Mouse (Mus musculus): ENCODE data around the gene Phlda1. TPM values are rescaled to one million over a fixed set of nuclear protein-coding genes. Genes with fewer than 3 reads are reported as not detected.
"Not testable (repeated sequence)": the region's sequence is repeated elsewhere in the genome, so short reads cannot be mapped to it uniquely, and the experiment has no call there.

Gene Phlda1
- total and polyA plus RNA-seq, 3 experiments = 2.6 to 43.1 (median 17.4) TPM

DNA sequence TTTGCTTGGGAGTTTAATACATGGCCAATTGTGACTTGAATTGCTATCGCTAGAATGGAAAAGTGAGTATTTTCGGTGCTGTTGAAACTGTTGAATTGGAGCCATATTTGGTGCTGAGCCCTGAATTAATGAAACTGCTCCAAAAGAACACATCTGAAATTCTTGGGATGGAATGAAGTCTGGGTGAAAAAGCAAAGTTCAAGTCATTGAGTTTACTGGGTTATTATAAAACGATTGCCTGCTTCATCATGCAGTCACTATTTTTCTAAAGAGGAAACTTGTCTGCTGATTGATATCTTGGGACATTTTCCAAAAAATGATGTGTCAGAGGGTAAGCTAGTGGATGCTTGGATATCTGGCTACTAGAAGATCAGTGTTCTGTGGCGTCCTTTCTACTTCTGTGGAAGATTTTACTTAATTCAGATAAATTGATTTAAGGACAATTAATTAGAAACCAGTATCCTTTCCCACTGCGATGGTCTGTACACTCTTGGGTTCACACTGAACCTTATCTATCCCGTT lies 29.0 kb upstream of the Phlda1 start:
- no peak overlapping the region; the same call in 1 of the 2 replicates for H3K4me3 ChIP-seq (ENCODE audit: low read depth, low read length)
- H3K4me1 ChIP-seq (ENCODE audit: insufficient read depth, low read depth, low read length) = peaks cover 71% of the 10 kb centered on the region
- DNase-seq (ENCODE audit: low spot score) (no peak), ATAC-seq (ENCODE audit: extremely low read depth, insufficient number of reproducible peaks, low FRiP score, poor library complexity, severe bottlenecking) (no peak)
- no peaks in the 10 kb centered on the region for H3K9me3 ChIP-seq (replicated peaks)
- H3K27me3 ChIP-seq (ENCODE audit: insufficient read depth, low read length) = no peaks in the 10 kb centered on the region
- TF ChIP-seq GATA1 (IDR thresholded peaks at IDR 0.05; ENCODE audit: borderline replicate concordance, low read length) (no peak), TAL1 (conservative IDR thresholded peaks at IDR 0.05; ENCODE audit: low read depth, low read length) (no peak)
- peaks cover 48% of the 10 kb centered on the region for H3K36me3 ChIP-seq (replicated peaks)

DNA sequence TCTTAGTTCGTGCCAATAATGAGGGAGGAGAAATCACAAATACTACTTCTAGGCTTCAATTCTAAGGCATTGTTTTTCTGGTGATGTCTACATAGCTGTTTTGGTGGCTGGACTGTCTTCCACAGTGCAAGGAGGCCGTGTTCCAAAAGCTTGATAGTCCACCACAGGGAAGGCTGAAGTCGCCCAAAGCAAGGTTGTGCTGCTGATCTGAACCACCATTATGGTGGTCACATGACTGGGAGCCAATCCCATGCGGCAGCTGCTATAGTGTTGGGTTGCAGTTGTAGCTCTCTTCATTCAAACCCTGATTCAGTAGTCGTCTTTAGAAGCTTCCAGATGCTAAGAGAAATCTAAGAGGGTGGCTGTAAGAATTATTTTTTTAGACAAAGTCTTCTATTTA lies 26.5 kb upstream of the Phlda1 start:
- TF ChIP-seq POLR2AphosphoS5 (IDR thresholded peaks at IDR 0.05; ENCODE audit: insufficient replicate concordance, low read depth, low read length) (no peak), GATA1 (IDR thresholded peaks at IDR 0.05; ENCODE audit: borderline replicate concordance, low read length) (no peak), GATA2 (IDR thresholded peaks at IDR 0.05; ENCODE audit: borderline replicate concordance, low read depth, low read length) (no peak), TAL1 (conservative IDR thresholded peaks at IDR 0.05; ENCODE audit: low read depth, low read length) (no peak), CTCF (IDR thresholded peaks at IDR 0.05; ENCODE audit: low read depth, low read length) (no peak)
- peaks cover 73% of the 10 kb centered on the region for H3K4me1 ChIP-seq (ENCODE audit: insufficient read depth, low read depth, low read length)

DNA sequence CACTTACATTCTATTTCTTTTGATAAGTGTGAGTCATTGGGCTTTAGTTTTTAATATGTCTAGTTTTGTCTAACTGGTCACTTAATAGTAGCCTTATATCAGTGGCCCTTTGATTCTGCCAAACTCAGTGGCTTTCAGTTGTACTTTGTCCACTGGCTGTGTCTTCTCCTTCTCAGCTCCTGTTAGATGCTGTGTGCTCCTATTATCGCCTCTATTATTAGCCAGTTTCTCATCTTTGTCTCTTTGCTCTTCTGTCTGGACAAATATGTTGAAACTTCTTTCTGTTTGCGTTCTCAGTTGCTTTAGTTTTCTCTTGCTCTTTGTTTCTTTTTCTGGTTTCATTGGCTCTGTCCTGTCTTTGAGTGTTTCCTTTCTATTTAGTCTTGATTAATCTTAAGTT lies 23.4 kb upstream of the Phlda1 start:
- H3K4me3 ChIP-seq (ENCODE audit: low read depth, low read length) = no peak overlapping the region
- no peaks in the 10 kb centered on the region for H3K9me3 ChIP-seq (replicated peaks)
- DNase-seq (ENCODE audit: low spot score) (no peak), ATAC-seq (ENCODE audit: extremely low read depth, insufficient number of reproducible peaks, low FRiP score, poor library complexity, severe bottlenecking) (no peak)
- H3K4me1 ChIP-seq (ENCODE audit: insufficient read depth, low read depth, low read length) = peaks cover 54% of the 10 kb centered on the region
- H3K36me3 ChIP-seq (replicated peaks) = peaks cover 85% of the 10 kb centered on the region
- TF ChIP-seq GATA2 (IDR thresholded peaks at IDR 0.05; ENCODE audit: borderline replicate concordance, low read depth, low read length) (no peak), POLR2AphosphoS5 (IDR thresholded peaks at IDR 0.05; ENCODE audit: insufficient replicate concordance, low read depth, low read length) (no peak)
- no peaks in the 10 kb centered on the region for H3K27me3 ChIP-seq (ENCODE audit: insufficient read depth, low read length)

More for the DNA sequence above, 26.5 kb upstream of the Phlda1 start:
- ATAC-seq (ENCODE audit: extremely low read depth, insufficient number of reproducible peaks, low FRiP score, poor library complexity, severe bottlenecking) = no peak
- no peaks in the 10 kb centered on the region for H3K27me3 ChIP-seq (ENCODE audit: insufficient read depth, low read length)
- no peak for DNase-seq (ENCODE audit: low spot score)
- H3K4me3 ChIP-seq (ENCODE audit: low read depth, low read length) = no peak overlapping the region
- H3K9me3 ChIP-seq (replicated peaks) = no peaks in the 10 kb centered on the region
- peaks cover 73% of the 10 kb centered on the region for H3K36me3 ChIP-seq (replicated peaks)

DNA sequence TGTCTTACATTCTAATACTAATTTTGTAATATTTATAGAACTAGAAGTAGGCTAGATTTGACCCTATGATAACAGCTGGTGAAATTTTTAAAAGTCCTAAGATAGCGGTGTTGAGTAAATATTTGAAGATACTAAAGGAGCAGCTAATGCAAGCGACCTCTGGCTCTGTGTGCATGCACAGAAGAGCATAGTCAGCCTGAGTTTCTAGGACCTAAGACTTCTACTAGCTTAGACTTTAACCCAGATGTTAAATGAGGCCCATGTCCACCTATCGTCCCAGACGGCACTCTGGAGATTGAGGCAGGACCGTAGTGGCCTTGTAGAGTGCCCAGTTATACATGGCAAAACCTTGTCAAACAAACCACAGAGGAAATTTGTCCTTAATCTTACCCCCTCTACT lies 22.0 kb upstream of the Phlda1 start:
- Histone ChIP-seq H3K36me3 (replicated peaks) (peaks cover 90% of the 10 kb centered on the region), H3K4me3 (ENCODE audit: low read depth, low read length) (no peak overlapping the region), H3K4me1 (ENCODE audit: insufficient read depth, low read depth, low read length) (peaks cover 49% of the 10 kb centered on the region), H3K27me3 (ENCODE audit: insufficient read depth, low read length) (no peaks in the 10 kb centered on the region), H3K9me3 (replicated peaks) (no peaks in the 10 kb centered on the region)
- TF ChIP-seq GATA2 (IDR thresholded peaks at IDR 0.05; ENCODE audit: borderline replicate concordance, low read depth, low read length) = no peak
- TF ChIP-seq GATA1 (IDR thresholded peaks at IDR 0.05; ENCODE audit: borderline replicate concordance, low read length) = no peak
- TF ChIP-seq CTCF (IDR thresholded peaks at IDR 0.05; ENCODE audit: low read depth, low read length) = no peak
- TF ChIP-seq POLR2AphosphoS5 (IDR thresholded peaks at IDR 0.05; ENCODE audit: insufficient replicate concordance, low read depth, low read length) = no peak
- TF ChIP-seq TAL1 (conservative IDR thresholded peaks at IDR 0.05; ENCODE audit: low read depth, low read length) = no peak
- DNase-seq (ENCODE audit: low spot score) = no peak
- no peak for ATAC-seq (ENCODE audit: extremely low read depth, insufficient number of reproducible peaks, low FRiP score, poor library complexity, severe bottlenecking)

DNA sequence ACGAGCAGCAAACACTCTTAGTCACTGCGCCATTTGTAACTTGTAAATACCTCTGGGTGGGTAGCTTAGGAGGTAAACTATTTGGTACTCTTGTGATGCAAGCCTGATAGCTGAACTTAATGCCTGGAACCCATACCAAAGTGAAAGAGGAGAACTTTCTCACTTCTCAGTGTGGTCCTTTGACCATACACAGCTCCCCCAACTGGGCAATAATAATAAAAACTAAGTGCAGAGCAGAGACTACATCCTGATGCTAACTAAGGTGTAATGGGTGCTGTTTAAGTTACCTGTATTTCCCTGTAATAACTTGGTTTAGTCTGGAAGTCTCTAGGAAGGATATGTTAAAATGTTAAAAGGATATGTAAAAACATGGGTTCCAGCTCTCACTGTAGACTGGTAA lies 17.3 kb upstream of the Phlda1 start:
- H3K9me3 ChIP-seq (replicated peaks) = no peaks in the 10 kb centered on the region
- H3K36me3 ChIP-seq (replicated peaks) = peaks cover 92% of the 10 kb centered on the region
- H3K27me3 ChIP-seq (ENCODE audit: insufficient read depth, low read length) = no peaks in the 10 kb centered on the region
- no peak for DNase-seq (ENCODE audit: low spot score)
- H3K4me1 ChIP-seq (ENCODE audit: insufficient read depth, low read depth, low read length) = peaks cover 14% of the 10 kb centered on the region; the same call in 1 of the 2 replicates
- ATAC-seq (ENCODE audit: extremely low read depth, insufficient number of reproducible peaks, low FRiP score, poor library complexity, severe bottlenecking) = peak; percentile 34; the same call in 1 of the 2 replicates
- TF ChIP-seq POLR2AphosphoS5 (IDR thresholded peaks at IDR 0.05; ENCODE audit: insufficient replicate concordance, low read depth, low read length) (no peak), GATA2 (IDR thresholded peaks at IDR 0.05; ENCODE audit: borderline replicate concordance, low read depth, low read length) (no peak), GATA1 (IDR thresholded peaks at IDR 0.05; ENCODE audit: borderline replicate concordance, low read length) (no peak), CTCF (IDR thresholded peaks at IDR 0.05; ENCODE audit: low read depth, low read length) (no peak), TAL1 (conservative IDR thresholded peaks at IDR 0.05; ENCODE audit: low read depth, low read length) (no peak)
- H3K4me3 ChIP-seq (ENCODE audit: low read depth, low read length) = no peak overlapping the region

DNA sequence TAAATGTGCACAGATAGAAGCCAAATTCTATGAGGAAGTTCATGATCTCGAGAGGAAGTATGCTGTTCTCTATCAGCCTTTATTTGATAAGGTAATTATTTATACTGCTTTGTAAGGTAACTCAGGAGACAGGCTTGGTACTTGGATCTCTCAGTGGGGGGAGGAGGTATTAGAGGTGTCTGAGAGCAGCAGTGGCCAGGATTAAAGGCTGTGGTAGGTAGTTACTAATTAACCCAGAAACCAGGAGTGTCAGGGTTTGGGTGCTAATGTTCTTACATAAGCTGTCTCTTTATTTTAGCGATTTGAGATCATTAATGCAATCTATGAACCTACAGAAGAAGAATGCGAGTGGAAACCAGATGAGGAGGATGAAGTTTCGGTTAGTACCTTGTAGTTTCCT lies 16.0 kb upstream of the Phlda1 start:
- Histone ChIP-seq H3K4me1 (ENCODE audit: insufficient read depth, low read depth, low read length) (peaks cover 11% of the 10 kb centered on the region; the same call in 1 of the 2 replicates), H3K36me3 (replicated peaks) (peaks cover 90% of the 10 kb centered on the region)
- not testable (repeated sequence) for ATAC-seq (ENCODE audit: extremely low read depth, insufficient number of reproducible peaks, low FRiP score, poor library complexity, severe bottlenecking); H3K9me3 ChIP-seq (replicated peaks); DNase-seq (ENCODE audit: low spot score); H3K4me3 ChIP-seq (ENCODE audit: low read depth, low read length); H3K27me3 ChIP-seq (ENCODE audit: insufficient read depth, low read length)

DNA sequence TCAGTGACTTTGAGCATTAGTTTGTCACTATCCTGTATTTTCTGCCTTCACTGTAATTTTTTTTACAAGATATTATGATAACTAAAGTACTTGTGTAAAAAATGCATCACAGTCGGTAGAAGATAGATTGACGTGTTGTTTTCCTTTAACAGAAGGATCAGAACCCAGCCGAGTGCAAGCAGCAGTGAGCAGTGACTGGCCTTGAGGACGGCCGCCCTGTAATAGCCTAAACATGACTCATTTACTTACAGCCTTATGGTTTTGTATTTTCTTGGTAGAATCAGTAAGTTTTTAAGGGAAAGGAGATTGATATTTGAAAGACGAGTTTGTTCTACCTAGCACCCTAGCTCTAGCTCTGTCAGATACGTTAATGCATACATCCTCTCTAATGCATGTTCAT lies 10.2 kb upstream of the Phlda1 start:
- DNase-seq (ENCODE audit: low spot score) (no peak), ATAC-seq (ENCODE audit: extremely low read depth, insufficient number of reproducible peaks, low FRiP score, poor library complexity, severe bottlenecking) (no peak)
- H3K27me3 ChIP-seq (ENCODE audit: insufficient read depth, low read length) = no peaks in the 10 kb centered on the region
- no peaks in the 10 kb centered on the region for H3K9me3 ChIP-seq (replicated peaks)
- no peak for TF ChIP-seq GATA2 (IDR thresholded peaks at IDR 0.05; ENCODE audit: borderline replicate concordance, low read depth, low read length)
- no peak for TF ChIP-seq CTCF (IDR thresholded peaks at IDR 0.05; ENCODE audit: low read depth, low read length)
- TF ChIP-seq GATA1 (IDR thresholded peaks at IDR 0.05; ENCODE audit: borderline replicate concordance, low read length) = no peak
- TF ChIP-seq TAL1 (conservative IDR thresholded peaks at IDR 0.05; ENCODE audit: low read depth, low read length) = no peak
- TF ChIP-seq POLR2AphosphoS5 (IDR thresholded peaks at IDR 0.05; ENCODE audit: insufficient replicate concordance, low read depth, low read length) = no peak
- H3K4me1 ChIP-seq (ENCODE audit: insufficient read depth, low read depth, low read length) = no peaks in the 10 kb centered on the region; the same call in none of the 2 replicates
- peaks cover 68% of the 10 kb centered on the region for H3K36me3 ChIP-seq (replicated peaks)
- no peak overlapping the region for H3K4me3 ChIP-seq (ENCODE audit: low read depth, low read length)

Data from G1E (cell line).